Mouse (Mus musculus): Measurements from ENCODE around the gene Chic2.

Gene Chic2

GRCm38 (mm10) chr5:75044310-75044904 is at the start of gene Chic2:
Gene Chic2, minus strand, starts transcription at chr5:75044774.
- DNase-seq: peak; percentile 72 to 82

GRCm38 (mm10) chr5:75085906-75086305 is 41.3 kb upstream of the Chic2 start:
- DNase-seq: no peak

DNA sequence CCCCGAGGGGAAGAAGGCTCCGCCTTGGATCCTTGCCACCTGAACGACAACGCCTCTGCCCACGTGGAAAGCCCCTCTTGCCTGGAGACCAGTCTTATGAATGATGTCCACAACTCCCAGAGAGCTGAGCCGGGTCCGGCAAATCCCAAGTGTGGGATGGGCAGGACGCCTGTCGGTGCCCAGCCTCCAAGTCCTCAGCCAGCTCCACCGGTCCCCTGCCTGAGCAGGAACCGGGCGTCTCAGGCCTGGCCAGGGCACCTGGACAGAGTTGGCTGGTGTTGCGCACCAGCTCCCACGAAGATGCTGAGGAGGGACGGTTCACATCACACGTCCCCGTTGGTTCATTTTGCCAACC is 40.9 kb upstream of the Chic2 start:
- DNase-seq: no peak

DNA sequence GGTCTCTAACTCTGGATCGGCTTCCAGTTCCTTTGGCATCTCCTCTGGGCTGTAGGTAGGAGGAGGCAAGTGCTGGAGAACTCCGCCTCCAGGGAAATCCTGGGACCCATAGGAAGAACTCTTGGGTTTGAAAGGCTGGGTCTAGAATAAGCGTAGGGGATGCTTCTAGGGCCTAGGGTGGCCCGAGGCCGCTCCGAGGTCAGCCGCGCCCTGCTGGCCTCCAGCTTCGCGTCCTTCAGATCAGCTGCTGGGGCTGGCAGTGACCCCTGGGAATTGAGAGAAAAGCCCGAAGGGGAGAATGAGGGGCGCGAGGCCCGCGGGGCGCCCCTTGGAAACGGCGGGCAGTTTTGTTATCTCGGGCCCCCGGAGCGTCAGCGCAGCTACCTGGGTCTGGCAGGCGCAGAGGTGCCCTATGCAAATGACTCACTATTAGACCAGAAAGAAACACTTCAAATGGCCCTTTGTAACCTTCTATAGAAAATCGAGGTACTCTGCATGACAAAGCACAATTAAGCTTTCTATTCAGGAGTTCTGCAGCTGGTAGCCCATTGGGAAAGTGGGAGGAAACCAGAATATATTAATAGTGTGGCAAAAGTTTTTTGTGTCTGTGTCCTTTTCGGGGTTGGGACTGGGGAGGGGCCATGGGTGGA is 40.4 kb upstream of the Chic2 start:
- DNase-seq: no peak

DNA sequence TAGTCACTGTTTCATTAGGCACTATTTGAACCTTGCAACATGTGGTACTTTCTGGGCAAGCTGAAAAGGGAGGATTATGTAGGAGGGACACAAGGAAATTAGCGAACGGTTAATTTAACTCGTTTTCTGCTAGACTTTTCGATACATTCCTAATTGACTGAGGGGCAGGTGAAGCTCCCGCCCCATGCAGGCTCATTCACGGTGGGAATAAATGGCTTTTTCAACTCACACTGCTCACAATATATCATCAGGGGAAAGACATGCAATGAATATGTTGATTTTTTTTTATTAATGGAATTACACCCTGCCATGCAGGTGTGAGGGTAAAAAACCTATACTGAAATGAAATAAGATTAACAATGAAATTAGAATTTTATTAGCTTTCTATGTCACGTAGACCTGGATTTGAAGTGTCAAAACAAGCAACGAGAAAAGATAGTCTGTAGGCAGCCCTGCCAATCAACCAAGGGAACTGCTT is 39.9 kb upstream of the Chic2 start:
- DNase-seq: no peak

DNA sequence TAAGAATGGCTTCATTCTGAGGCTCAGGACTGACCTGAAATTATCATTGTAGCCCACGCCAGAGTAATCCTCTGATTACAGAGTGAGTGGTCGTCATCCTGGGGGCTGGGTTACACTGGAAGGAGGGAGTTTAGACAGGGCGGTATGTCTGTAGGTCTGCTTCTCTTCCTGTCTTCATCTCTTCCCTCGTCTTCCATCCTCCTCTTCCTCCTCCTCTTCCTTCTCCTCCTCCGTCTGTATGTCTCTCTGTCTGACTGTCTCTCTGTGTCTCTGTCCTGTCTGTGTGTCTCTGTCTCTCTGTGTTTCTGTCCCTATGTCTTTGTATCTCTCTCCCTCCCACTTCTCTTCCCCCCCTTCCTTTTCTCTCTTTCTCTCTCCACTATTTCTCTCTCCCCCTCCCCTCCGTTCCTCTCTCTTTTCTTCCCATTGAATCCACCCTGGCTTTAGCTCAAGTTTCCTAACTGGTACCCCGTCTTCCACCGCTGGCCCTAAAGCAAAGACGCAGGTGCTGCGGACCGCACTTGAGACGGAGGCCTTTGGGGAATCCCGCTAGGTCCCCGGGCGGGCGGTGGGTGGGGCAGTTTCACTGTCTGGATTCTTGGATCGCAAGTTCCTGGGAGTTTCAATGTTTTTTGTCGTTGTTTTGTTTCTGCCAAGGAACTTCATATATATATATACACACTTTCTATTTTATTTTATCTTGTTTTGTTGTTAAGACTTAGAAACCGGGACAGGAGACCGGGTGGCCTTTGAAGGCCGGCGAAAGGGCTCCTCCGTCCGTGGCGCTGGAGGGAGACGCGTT is 39.2 kb upstream of the Chic2 start:
- no peak for DNase-seq

- DNase-seq: no peak
Measured at GRCm38 (mm10) chr5:75083061-75083460, 38.5 kb upstream of the Chic2 start.

GRCm38 (mm10) chr5:75082439-75082838 is 37.9 kb upstream of the Chic2 start:
- no peak for DNase-seq

- DNase-seq: no peak
Measured at GRCm38 (mm10) chr5:75079564-75079963, 35.0 kb upstream of the Chic2 start.

GRCm38 (mm10) chr5:75077051-75077380 is 32.4 kb upstream of the Chic2 start:
- no peak for DNase-seq

GRCm38 (mm10) chr5:75076326-75077050 is 31.9 kb upstream of the Chic2 start:
- no peak for DNase-seq

DNA sequence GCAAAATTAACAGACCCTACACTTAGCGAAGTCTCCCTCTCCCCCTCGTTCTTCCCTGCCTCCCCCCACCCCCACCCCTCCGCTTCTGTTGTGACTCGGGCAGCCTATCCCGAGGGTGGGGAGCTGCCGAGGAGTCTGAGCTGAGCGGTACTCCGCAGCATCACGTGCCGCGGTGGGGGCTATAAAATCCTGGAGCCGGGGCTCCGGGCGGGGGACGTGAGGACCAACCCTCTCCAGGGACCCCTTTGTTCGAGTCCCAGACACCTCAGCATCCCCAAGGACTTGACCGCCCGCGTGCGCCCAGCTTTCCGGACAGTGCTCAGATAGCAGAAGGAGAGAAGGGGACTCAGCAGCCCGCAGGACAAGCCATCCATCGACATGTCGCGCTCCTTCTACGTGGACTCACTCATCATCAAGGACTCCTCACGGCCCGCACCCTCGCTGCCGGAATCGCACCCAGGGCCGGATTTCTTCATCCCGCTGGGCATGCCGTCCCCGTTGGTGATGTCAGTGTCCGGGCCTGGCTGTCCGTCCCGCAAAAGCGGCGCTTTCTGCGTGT is 30.9 kb upstream of the Chic2 start, which contains the start of gene Gsx2:
Gene Gsx2, plus strand, starts transcription at position 219 of the 559 bp plus-strand sequence.
- no peak for DNase-seq

- DNase-seq: no peak
Measured at GRCm38 (mm10) chr5:75074537-75075382, 30.2 kb upstream of the Chic2 start.

GRCm38 (mm10) chr5:75074132-75074531 is 29.6 kb upstream of the Chic2 start:
- DNase-seq: no peak

- no peak for DNase-seq
Measured at GRCm38 (mm10) chr5:75073684-75074083, 29.1 kb upstream of the Chic2 start.

- DNase-seq: no peak
Measured at GRCm38 (mm10) chr5:75073167-75073566, 28.6 kb upstream of the Chic2 start.

DNA sequence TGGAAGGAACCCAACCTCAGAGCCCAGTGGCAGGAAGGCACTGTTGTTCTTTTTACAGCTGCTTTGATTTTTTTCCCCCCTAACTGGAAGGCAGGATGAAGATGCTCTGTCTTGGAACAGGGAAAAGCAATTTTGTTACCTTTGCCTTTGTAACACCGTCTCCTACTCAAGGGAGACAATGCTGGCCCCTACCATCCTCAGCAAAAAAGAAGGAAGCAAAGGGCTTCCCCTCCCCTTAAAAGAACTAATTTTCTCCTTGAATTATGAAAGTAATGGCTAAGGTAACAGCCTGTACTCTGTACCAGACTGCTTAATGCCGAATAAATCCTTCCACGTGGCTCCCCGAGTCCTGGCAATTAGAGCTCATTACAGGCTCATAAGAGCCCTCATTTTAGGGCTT is 28.0 kb upstream of the Chic2 start:
- no peak for DNase-seq

GRCm38 (mm10) chr5:75071951-75072350 is 27.4 kb upstream of the Chic2 start:
- no peak for DNase-seq

GRCm38 (mm10) chr5:75070656-75071375 is 26.2 kb upstream of the Chic2 start:
- DNase-seq: no peak

DNA sequence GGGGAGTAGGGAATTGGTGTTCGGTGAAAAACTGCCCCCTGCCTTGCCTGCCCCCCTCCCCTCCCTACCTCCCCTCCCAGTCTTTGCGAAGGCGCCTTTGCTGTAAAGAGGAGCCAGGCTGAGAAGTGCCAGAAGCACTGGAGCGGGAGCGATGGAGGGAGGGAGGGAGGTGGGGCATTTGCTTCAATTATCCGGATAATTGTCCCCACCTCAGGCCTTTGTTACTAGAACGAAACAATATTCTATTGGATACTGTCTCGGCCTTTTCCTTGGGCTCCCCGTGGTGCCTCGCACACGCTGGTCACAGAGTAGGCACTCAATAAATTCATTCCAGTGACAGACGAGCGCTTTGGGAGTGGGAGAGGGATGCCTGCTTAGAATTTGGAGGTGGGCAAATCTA is 25.6 kb upstream of the Chic2 start:
- DNase-seq: no peak

GRCm38 (mm10) chr5:75067125-75067756 is 22.7 kb upstream of the Chic2 start:
- DNase-seq: peak; percentile 83 to 86
